Mouse (Mus musculus) ES-E14 (cell line): ENCODE data around the gene Gna15. TPM values are rescaled to one million over a fixed set of nuclear protein-coding genes. Genes with fewer than 3 reads are reported as not detected.
A peak's percentile ranks its signal among the peaks of the same experiment; 100 is the strongest.

Experiments used
- DNase-seq: peaks from one replicate; pipeline ENCODE4 v3.0.0-alpha.2; 2013; ENCODE audit warnings: low read depth, low spot score
- H3K27ac ChIP-seq: 2 replicates; pipeline ENCODE4 v1.5.1; 2012; ENCODE audit warnings: low read depth, mild to moderate bottlenecking, low read length, moderate library complexity, mixed read lengths; ENCODE audit not compliant: poor library complexity, insufficient read depth, severe bottlenecking
- H3K36me3 ChIP-seq: 2 replicates; pipeline ENCODE4 v1.6.1; 2012; ENCODE audit warnings: mild to moderate bottlenecking, low read length, moderate library complexity, mixed read lengths; ENCODE audit not compliant: control insufficient read depth, poor library complexity, insufficient read depth, severe bottlenecking
- H3K4me1 ChIP-seq, 2 experiments: fragments of 150-350 bp in 1 of 2; sonication (generic) in 1 of 2; 2 replicates each; pipeline ENCODE4 v1.6.1; 2012; ENCODE audit warnings: low read length in 2 of 2, mild to moderate bottlenecking in 1 of 2, mixed read lengths in 1 of 2; ENCODE audit not compliant: control insufficient read depth in 2 of 2, insufficient read depth in 2 of 2, poor library complexity in 1 of 2
- H3K4me3 ChIP-seq, 2 experiments: fragments of 150-350 bp in 1 of 2; sonication (generic) in 1 of 2; 2 replicates each; pipeline ENCODE4 v1.5.1; 2012; ENCODE audit warnings: low read length in 2 of 2, low read depth in 1 of 2, mild to moderate bottlenecking in 1 of 2, mixed read lengths in 1 of 2; ENCODE audit not compliant: insufficient read depth in 1 of 2, poor library complexity in 1 of 2, severe bottlenecking in 1 of 2
- H3K9ac ChIP-seq: 2 replicates; pipeline ENCODE4 v1.6.1; 2012; ENCODE audit warnings: low read depth, mild to moderate bottlenecking, low read length, mixed read lengths; ENCODE audit not compliant: poor library complexity, insufficient read depth, severe bottlenecking
- H3K9me3 ChIP-seq: fragments of 150-350 bp; sonication (generic); 2 replicates; pipeline ENCODE4 v1.6.1; 2012; ENCODE audit warnings: low read depth, mild to moderate bottlenecking, low read length; ENCODE audit not compliant: control insufficient read depth, insufficient read depth
- CHD2 ChIP-seq: IDR thresholded peaks from 2 replicates; pipeline ENCODE4 v1.6.1; 2014; ENCODE audit warnings: mild to moderate bottlenecking, low read depth, low read length, inconsistent platforms
- HCFC1 ChIP-seq: IDR thresholded peaks from 2 replicates; pipeline ENCODE4 v1.6.1; 2012; ENCODE audit warnings: low read length, inconsistent platforms, borderline replicate concordance; ENCODE audit not compliant: insufficient read depth
- MAFK ChIP-seq: IDR thresholded peaks from 2 replicates; pipeline ENCODE4 v1.6.1; 2014; ENCODE audit warnings: mild to moderate bottlenecking, low read depth, low read length, inconsistent platforms; ENCODE audit not compliant: insufficient read depth
- ZC3H11A ChIP-seq: IDR thresholded peaks from 2 replicates; pipeline ENCODE4 v1.6.1; 2012; ENCODE audit warnings: low read depth, mild to moderate bottlenecking, inconsistent platforms, low read length, borderline replicate concordance
- ZNF384 ChIP-seq: IDR thresholded peaks from 2 replicates; pipeline ENCODE4 v1.6.1; 2012; ENCODE audit warnings: low read depth, low read length, inconsistent platforms
- in situ Hi-C, 2 experiments: fragments of 600-800 bp; cut with MboI; formaldehyde crosslinking; loops; one replicate each; pipeline ENCODE4 v1.15.1; 2025; ENCODE audit warnings: low sequenced_read_pairs in 2 of 2, inconsistent platforms in 1 of 2; ENCODE audit not compliant: unreplicated experiment in 2 of 2
- total RNA-seq: library from RNA; depleted of rRNA; stranded (reverse); fragments of 300-350 nt; gene quantifications from 2 replicates; pipeline ENCODE4 v1.2.3, GENCODE M21; 2012

Gene Gna15
- total RNA-seq, 1 experiment: 11.8 TPM

DNA sequence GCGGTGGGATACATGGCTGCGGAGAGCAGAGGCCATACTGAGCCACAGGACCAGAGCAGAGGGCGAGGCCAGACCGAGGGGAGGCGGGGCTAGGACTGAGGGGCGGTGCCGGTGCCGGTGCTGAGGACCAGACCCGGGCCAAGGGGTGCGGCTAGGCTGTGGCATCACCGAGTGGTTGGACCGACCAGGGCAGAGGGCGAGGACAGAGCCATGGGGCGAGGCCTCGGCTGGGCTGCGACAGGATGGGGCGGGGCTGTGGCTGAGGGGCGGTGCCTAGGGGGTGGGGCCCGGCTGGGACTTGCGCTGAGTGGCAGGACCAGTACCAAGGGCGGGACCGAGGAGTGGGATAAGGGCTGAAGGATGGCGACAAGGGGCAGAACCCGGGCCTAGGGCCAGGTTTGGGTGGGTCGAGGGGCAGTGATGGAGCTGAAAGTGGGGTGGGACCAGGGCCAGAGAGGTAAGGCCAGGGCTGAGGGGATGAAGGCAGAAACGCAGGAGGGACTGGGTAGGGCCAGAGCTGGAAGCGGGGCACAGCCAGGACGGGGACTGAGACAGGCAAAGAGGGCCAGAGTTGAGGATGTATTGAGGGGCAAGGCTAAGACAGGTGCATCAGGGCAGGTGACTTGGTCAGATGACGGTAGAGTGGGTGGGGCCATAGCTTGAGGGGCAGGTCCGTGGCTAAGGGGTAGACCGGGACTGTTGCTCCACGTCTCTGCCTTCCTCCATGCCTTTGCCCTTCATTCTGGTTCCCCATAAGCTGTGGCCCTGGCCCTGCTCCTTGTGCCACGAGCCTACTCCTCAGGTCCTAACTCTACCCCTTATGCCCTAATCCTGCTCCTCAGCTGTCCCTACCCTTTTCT, 59.4 kb downstream of the Gna15 start:
- DNase-seq: peak; percentile 83
- in situ Hi-C loops: no loop called here

DNA sequence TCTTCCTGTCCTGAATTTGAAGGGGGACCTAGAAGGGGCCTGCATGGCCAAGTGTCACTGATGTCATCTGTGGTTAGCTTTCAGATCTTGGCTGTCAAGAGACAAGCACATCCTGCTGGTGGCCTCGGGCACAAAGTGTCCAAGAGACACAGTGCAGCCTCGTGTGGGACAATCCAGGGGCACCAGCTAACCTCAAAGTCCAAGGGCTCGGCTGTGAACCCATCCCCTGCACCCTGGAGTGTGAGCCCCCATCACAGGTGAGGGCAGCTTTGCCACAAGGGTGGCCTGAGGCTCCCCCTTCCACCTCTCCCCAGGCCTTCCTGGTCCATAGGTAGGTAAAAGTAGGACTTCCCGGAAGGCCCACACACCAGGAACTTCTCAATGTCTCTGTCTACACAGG, 60.5 kb downstream of the Gna15 start:
- no peaks in the 10 kb centered on the region; the same call in 1 of the 2 replicates for H3K36me3 ChIP-seq
- H3K27ac ChIP-seq: no peak overlapping the region
- H3K9me3 ChIP-seq: no peaks in the 10 kb centered on the region
- peak overlapping the region in 1 of 2 experiments; percentile 63; a peak in 1 of 4 replicates for H3K4me3 ChIP-seq
- H3K4me1 ChIP-seq: peaks cover 12 to 36% of the 10 kb centered on the region in 2 experiments
- in situ Hi-C loops: no loop called here
- TF ChIP-seq MAFK: no peak
- no peak for TF ChIP-seq ZC3H11A
- TF ChIP-seq CHD2: no peak
- no peak for TF ChIP-seq ZNF384
- no peak for TF ChIP-seq HCFC1
- no peak for DNase-seq
- no peak overlapping the region for H3K9ac ChIP-seq

More for the DNA sequence above, 59.4 kb downstream of the Gna15 start:
- TF ChIP-seq ZC3H11A (no peak), HCFC1 (no peak), ZNF384 (no peak), MAFK (no peak)
- H3K4me3 ChIP-seq: peak overlapping the region; percentile 63 to 67
- H3K9me3 ChIP-seq: no peaks in the 10 kb centered on the region
- peak overlapping the region; percentile 25; the same call in 1 of the 2 replicates for H3K27ac ChIP-seq
- H3K36me3 ChIP-seq: no peaks in the 10 kb centered on the region; the same call in 1 of the 2 replicates
- peak overlapping the region; percentile 63 for H3K9ac ChIP-seq
- H3K4me1 ChIP-seq: peaks cover 12 to 36% of the 10 kb centered on the region in 2 experiments

DNA sequence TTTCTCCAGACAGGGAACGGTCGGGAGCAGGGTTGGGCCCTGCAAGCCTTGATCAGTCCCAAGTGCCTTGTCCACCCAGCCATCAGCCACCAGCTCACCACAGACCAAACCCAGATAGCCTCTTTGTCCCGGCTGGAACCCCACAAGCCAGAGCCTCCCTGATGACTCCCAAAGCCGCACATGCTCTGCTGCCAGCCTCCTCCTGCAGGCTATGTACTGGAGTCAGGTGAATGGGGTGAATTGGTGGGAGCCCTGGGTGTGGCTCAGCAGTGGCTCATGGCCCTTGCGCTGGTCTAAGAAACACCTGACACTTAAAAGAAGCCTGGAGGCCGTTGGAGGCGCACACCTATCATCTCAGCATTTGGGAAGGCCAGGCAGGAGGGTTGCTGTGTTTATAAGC, 61.1 kb downstream of the Gna15 start:
- Histone ChIP-seq H3K4me1 (peaks cover 12 to 36% of the 10 kb centered on the region in 2 experiments), H3K36me3 (no peaks in the 10 kb centered on the region; the same call in 1 of the 2 replicates), H3K9me3 (no peaks in the 10 kb centered on the region), H3K4me3 (no peak overlapping the region), H3K27ac (no peak overlapping the region), H3K9ac (no peak overlapping the region)
- no peak for TF ChIP-seq CHD2
- TF ChIP-seq ZC3H11A: no peak
- TF ChIP-seq ZNF384: no peak
- TF ChIP-seq HCFC1: no peak
- no peak for TF ChIP-seq MAFK
- in situ Hi-C loops: no loop called here
- DNase-seq: no peak

DNA sequence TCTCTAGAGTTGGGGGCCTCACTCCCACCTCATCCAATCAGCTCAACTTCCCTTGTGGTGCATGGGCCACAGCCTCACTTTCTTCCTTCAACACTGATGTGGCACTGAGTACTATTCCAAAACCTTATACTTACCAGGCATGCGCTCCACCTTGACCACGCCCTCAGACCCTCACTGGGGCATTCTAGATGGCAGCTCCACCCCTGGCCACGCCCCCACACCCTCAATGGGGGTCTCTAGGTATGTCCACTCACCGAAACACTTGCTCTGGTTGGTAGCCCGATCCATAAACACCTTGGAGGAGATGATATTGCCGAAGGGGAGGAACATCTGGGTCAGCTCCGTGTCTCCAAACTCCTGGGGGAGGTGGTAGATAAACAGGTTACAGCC, 61.6 kb downstream of the Gna15 start:
- H3K4me1 ChIP-seq: peaks cover 12 to 36% of the 10 kb centered on the region in 2 experiments
- H3K36me3 ChIP-seq: no peaks in the 10 kb centered on the region; the same call in 1 of the 2 replicates
- in situ Hi-C loops: no loop called here
- no peak for DNase-seq
- H3K9me3 ChIP-seq: no peaks in the 10 kb centered on the region
- H3K9ac ChIP-seq: no peak overlapping the region
- TF ChIP-seq HCFC1 (no peak), CHD2 (no peak), ZC3H11A (no peak), MAFK (no peak), ZNF384 (no peak)
- no peak overlapping the region for H3K27ac ChIP-seq
- 0 out of 4 replicates have a peak overlapping the region, but pooled peaks of 1 of the 2 experiments have one; percentile 43 for H3K4me3 ChIP-seq
